Mouse (Mus musculus) cerebellum, adult 11-12 months (tissue): Measurements from ENCODE around the gene Pip5k1b.
A peak's percentile ranks its signal among the peaks of the same experiment; 100 is the strongest.
"Not testable (repeated sequence)": the region's sequence is repeated elsewhere in the genome, so short reads cannot be mapped to it uniquely, and the experiment has no call there.

ENCODE experiments used
- DNase-seq: peaks from one replicate; pipeline ENCODE4 v3.0.0; 2022

The Pip5k1b gene

GRCm38 (mm10) chr19:24555466-24555903 lies at the start of gene Pip5k1b:
Gene Pip5k1b, minus strand, starts transcription at chr19:24555872.
- peak; percentile 82 for DNase-seq

DNA sequence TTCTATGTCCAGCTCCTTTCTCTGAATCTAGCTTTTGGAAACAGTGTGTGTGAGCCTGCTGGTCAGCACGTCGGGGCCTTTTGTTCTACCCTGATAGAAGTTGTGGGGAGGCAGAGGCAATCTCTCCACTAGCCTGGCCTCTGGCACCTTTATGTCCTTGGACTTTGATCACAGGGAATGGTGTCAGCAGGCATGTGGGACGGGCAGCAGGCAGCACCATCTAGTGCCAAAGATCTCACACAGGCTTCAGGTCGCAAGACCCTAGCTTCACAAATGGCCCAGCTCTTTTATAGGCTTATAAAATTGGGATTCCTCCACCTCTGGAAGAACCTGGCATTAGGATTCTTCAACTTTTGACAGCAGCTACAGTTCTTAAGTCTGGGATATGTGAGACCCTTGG lies 48.4 kb upstream of the Pip5k1b start:
- peak; percentile 7 for DNase-seq

- DNase-seq = no peak
These were observed 47.8 kb upstream of the Pip5k1b start for GRCm38 (mm10) chr19:24603431-24603830.

- DNase-seq = no peak
These were observed 31.1 kb upstream of the Pip5k1b start for GRCm38 (mm10) chr19:24586726-24587125.

DNA sequence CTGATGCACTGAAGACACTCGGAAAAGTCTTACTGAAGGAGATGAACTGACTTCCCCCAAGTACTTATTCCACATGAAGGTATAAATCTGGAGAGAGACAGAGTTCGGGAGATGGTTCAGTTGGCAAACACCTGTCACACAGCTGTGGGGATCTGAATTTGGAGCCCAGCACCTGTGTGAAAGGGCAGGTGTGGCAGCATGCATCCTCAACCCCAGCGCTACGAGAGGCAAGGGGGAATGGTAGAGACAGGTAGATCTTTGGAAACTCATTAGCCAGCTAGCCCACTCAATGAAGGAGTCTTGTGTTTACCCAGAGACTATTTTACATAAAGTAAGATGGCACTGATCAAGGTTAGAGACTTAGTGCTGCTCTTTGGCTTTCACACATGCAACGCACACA lies 29.5 kb upstream of the Pip5k1b start:
- no peak for DNase-seq

DNA sequence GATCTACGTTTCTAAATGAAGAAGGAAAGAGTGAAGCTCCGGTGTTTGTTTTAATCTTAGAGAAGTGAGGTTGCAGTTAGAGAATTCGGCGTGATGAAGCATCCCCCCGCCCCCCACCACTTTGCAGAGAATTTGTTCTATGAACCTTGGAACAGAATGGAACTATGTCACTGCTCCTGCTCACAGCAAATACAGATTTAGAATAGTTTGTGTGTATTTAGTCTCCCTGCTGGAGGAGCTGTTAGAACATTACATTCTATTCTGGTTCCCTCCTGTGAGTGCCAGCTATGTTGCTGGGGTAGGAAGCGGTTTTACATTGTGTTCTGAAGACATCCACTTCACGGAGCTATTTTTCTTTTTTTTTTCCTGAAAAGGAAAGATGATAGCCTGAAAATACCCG lies 28.3 kb upstream of the Pip5k1b start:
- DNase-seq = no peak

DNA sequence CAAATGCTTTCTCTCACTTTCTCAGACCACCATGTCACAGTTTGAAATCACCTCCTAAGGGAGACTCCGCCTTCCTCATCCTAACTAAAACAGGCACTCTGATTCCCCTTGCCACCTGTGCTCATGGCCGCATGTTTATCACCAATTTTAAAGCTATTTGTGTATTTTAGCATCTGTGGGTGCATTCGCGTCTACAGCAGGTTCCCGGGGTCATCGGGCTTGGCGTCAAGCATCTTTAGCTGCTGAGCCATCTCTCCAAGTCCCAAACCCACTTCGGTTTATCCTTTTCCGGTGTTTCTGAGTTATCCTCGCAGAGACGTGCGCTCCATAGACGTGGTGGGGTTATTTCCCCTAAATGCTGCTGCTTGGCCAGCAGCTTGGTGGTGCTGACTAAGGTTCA lies 20.5 kb upstream of the Pip5k1b start:
- DNase-seq = no peak

DNA sequence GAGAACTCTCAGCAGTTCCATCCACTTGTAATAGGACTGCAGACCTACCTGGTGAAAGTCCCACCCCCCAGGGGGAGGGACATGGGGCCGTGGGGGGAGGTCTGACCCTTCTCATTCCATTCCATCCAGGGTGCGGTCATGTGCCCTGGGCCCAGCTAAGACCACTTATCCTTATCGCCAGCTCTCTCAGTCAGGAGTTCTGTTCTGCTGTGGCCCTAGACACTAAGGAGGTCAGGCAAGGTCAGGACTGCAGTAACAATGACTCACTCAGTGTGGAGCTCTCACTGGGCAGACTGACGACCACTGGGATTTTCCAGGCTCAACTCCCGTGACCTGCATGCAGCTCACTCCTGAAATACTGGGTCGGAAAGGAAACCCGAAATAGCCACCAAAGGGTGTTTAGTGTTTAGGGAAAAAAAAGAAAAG lies 16.1 kb upstream of the Pip5k1b start:
- no peak for DNase-seq

DNA sequence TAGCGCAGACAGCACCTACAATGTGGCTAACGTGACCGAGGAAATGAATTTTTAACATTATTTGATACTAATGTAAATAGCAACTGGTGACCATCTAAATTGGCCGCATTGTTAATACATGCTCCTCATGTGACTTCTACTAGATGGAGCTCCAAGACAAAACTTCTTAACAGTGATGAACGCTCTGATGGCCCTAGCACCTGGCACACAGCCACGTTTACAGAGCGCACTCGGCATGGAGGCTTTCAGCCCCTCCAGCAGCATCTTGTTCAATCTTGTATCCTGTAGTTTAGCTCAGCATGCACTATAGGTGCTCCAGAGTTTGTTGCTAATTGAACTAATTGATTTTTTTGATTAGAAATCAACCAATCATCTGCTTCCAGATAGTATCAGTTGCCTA lies 15.3 kb upstream of the Pip5k1b start:
- DNase-seq = no peak

DNA sequence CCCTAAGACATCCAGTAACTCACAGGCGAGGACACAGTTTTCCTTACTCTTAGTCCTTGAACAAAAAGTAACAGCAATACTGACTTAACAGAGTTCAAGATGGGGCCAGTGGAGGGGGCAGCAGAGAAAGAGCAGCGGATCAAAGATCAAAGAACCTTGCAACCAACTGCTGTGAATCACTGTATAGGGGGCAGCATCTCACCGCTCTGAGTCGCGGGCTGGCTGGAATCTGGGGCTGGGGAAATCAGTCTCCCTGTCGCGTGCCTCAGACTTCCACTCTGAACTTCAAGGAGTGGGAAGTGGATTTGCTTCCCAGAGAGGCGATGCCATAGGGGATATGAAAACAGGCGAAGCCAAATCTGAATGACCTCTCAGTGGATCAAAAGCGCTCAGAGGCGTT lies 1.8 kb upstream of the Pip5k1b start:
- no peak for DNase-seq

GRCm38 (mm10) chr19:24556585-24556966 lies 904 bp upstream of the Pip5k1b start:
- DNase-seq = no peak

DNA sequence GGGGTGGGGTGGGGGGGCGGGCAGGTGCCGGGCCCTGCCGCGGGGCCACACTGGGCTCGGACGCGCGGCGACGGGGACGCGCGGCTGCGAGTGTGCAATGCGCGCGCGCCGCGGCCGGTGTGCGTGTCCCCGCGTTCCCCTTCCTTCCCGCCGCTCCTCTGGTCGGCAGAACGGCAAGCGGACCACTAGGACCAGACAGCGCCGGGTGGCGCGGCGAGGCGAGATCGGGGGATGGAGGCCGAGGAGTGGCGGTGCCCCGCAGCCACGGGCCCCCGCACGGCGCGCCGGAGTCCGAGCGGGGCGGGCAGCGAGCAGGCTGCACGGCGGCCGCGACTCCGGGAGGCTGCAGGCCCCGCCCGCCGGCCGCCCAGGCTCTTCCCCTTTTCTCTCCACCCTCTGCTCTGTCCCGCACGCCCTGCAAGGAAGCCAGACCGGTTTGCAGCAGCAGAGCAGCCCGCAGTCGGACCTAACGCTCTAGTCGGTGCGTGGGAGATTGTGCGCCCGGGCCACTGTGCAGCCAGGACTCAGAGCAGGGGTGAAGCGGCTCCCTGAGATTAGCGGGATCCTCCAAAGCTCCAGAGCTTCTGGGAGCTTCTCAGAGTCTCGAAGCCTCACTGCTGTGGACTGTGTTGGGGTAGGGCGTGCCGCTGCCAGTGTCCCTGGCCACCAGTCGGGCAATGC lies 372 bp upstream of the Pip5k1b start:
- DNase-seq = peak; percentile 86

GRCm38 (mm10) chr19:24554911-24555465 lies 684 bp downstream of the Pip5k1b start:
- DNase-seq = no peak

DNA sequence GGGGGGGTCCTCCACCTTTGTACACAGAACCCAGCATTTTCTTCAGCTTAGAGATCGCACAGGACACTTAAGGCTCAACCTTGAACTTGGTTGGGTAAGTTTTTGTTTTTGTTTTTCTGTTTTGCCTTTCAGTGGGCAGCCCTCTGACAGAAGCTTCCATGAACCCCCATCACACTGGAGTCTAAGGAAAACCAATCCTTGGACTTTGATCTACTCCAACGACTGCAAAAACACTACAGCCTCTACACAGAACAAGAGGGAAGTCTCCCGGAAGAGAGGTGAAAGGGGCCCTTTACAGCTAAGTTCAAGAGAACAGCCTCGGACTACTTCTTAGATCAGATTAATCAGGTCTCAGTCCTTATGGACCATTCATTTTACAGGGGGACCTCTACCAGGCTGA lies 1.2 kb downstream of the Pip5k1b start:
- no peak for DNase-seq

- no peak for DNase-seq
These were observed 2.2 kb downstream of the Pip5k1b start for GRCm38 (mm10) chr19:24553291-24554075.

- DNase-seq = not testable (repeated sequence)
These were observed 3.0 kb downstream of the Pip5k1b start for GRCm38 (mm10) chr19:24552641-24553040.

DNA sequence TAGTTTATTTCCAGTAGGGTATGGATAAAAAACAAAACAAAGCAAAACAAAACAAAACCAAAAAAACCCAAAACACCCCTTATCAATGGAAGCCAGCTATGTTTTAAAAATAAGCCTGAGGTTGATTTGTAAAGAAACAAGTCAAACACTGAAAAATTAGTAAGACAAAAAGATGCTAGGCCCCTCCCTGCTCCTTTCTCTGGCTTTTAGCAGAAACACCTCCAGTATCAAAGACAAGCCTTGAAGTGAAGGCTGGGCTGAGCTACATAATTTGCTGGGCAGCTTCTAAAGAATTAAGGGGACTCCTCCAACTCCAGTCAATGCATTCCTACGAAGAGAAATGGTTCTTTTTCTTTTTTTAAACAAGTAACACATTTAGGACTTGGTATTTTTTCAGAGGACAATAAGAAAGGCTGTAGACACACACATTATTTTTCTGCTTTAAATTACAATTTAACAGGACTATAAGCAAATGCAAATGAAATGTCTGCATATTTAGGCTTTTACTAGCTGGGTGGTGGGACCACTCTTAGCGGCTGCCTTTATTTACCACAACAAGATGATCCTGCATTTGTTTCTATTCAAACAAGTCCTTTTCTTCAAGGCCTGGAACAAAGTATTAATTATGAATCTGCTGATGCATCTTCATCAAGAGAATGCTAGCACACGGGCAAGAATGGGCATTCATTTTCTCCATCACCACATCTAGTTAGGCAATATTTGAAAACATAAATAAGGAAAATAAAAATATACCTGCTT lies 4.3 kb downstream of the Pip5k1b start:
- no peak for DNase-seq

DNA sequence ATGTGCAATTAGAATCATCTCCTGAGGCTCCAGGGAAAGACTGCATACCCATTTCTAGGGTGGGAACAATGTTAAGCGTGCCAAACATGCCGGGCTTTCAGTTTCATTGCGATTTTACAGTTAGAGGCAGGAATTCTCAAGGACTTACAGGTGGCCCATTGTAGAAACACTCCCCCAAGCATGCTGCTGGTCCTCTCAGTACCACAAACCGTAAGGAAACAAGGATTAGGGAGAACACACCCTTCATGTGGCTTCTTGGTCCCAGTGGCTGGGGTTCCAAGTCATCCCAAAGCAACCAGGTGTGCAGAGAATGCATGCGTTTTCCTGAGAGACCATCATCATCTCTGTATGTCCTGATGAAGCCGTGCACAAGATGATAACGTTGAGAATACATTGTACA lies 4.9 kb downstream of the Pip5k1b start:
- DNase-seq = no peak

DNA sequence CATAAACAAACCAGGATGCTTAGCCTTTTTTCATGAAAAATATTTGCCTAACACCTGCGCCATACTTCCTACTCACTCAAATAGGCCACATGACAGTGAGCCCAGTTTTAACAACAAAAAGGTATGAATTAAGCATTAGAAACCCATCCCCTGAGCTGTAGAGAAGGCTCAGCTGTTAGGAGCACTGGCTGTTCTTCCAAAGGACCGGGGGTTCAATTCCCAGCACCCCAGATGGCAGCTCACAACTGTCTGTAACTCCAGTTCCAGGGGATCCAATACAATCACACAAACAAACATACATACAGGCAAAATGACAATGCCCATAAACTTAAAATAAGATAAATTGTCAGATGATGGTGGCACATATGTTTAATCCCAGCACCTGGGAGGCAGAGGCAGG lies 5.7 kb downstream of the Pip5k1b start:
- DNase-seq = no peak

DNA sequence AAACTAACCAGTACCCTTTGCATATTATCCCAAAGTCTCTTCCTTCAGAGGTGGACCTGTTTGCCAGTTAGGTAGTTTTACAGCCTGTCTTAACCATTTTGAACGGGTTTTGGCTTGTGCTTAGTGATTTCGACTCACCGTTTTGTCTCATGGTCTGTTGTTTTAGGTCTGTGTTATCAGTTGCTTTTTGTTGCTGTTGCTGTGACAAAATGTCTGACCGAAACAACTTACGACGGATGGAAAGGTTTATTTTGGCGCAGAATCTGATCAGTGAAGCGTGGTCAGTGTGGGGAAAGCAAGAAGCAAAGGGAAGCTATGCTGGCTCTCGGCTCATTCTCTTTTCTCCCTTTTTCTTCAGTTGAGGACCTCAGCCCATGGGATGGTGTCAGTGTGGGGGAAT lies 7.3 kb downstream of the Pip5k1b start:
- DNase-seq = no peak

DNA sequence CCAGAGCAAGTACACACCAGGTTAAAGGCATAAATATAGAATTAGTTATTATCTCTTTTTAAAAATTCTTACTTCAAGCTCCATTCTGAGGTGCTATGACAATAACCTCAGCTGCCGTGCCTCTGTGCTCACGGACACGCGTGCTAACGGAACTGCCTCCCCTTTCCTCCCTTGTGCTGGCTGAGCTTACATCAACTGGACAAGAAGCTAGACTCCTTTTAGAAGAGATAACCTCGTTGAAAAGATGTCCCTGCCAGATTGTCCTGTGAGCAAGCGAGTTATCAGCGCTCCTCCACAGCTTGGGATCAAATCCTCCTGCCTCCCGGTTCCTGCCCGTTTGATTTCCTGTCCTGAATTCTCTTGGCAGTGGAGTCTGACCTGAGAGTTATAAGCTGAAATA lies 9.5 kb downstream of the Pip5k1b start:
- DNase-seq = no peak

DNA sequence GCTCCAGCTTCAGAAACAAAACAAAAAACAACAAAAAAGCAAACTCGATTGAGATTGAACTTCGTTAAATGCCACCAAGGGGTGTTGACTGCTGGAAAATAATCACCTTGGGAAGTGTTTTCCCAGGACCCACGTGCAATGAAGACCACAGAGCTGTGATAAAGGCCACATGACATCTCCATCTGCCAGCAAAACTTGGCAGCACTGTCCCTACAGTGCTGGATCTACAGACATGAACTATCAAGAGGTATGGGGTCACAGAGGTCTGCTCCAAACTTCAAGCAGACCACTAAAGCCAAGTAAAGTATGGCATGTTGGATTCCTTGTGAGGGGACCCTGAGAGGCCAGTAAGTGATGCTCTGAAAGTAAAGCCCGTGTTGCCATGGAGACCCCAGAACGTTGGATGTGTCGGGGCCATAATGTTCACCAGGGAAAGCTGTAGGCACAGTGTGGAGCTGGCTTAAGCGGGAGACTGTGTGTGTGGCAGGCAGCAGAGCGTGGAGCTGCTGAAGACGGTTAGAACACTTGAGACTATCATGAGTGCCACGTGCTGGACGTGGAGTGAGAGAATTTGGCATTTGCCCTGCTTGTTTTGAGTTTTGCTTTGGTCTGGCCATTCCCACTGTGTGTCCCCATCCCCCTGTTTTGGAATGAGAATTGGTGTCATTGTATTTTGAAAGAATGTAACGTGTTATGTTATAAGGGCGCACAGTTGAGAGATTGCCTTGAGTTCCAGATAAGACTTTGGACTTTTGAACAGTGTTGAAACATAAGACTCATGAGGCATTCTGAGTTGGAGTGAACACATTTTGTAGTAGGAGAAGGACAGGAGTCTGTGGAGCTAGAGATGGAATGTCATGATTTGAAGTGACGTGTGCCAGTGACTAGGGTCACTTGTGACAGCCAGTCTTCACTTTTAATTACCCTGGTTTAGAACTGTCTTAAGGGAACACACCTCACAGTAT lies 12.0 kb downstream of the Pip5k1b start:
- DNase-seq = no peak
